Mouse (Mus musculus) embryo, embryonic 9.5 days (tissue): ENCODE results near the gene Megf11.

Source experiments
- DNase-seq: peaks from one replicate; pipeline ENCODE4 v3.0.0-alpha.2; 2017; ENCODE audit errors: extremely low spot score

Gene Megf11

GRCm38 (mm10) chr9:64747735-64748134 lies 362.3 kb downstream of the Megf11 start:
- no peak for DNase-seq

- no peak for DNase-seq
Measured at GRCm38 (mm10) chr9:64749314-64749713, 363.9 kb downstream of the Megf11 start.

DNA sequence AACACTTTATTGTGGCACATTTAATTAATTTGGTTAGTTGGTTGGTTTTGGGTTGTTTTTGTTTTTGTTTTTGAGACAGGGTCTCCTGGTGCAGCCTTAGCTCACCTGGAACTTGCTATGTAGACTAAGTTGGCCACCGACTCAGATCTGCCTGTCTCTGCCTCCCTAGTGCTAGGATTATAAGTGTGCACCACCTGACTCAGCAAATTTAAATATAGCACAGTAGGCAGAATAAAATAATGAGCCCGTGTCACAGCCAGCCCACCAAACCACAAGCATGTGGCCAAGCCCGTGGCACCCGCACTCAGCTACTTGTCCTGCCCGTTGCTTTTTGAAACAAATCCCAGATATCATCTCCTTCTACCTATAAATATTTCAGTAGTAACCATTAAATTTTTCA lies 367.1 kb downstream of the Megf11 start:
- DNase-seq = no peak

GRCm38 (mm10) chr9:64758052-64758451 lies 372.6 kb downstream of the Megf11 start:
- no peak for DNase-seq
